Mouse (Mus musculus): Measurements from ENCODE around the gene Birc3.

GRCm38 (mm10) chr9:7836905-7837805 is 35.8 kb downstream of the Birc3 start, which contains the start of gene Birc2:
- peak; percentile 80 for TF ChIP-seq POLR2AphosphoS2 (IDR thresholded peaks at IDR 0.05; ENCODE audit: insufficient read length, low read depth)
- TF ChIP-seq TCF12 (IDR thresholded peaks at IDR 0.05; ENCODE audit: insufficient read depth, poor library complexity, severe bottlenecking): no peak
- no peak for TF ChIP-seq MAX (IDR thresholded peaks at IDR 0.05; ENCODE audit: low read depth)
